In genomic region chr4:59807521-59807920, GRCm38 (mm10) we compare ENCODE assay signal across 12 mouse cellular contexts. TPM values are rescaled to one million over a fixed set of nuclear protein-coding genes. Genes with fewer than 3 reads are reported as not detected.
A peak's percentile ranks its signal among the peaks of the same experiment; 100 is the strongest.
DNase-seq lines count a peak whose midpoint lies in the region; ATAC-seq and TF ChIP-seq lines count a peak whose summit lies in the region.
"Had no signal": no experiment of that assay in that cellular context is flagged by ENCODE, and none has a peak within 500 bp of the region (broad histone marks: within the 10 kb centered on the region; RNA-seq: fewer than 3 reads in every experiment).

No protein-coding gene starts in this region.

- H3K4me1 ChIP-seq in heart, embryonic 14.5 days (ENCODE audit: control insufficient read depth in 2 of 2, insufficient read depth in 2 of 2, low read length in 2 of 2): peaks cover 3 to 12% of the 10 kb centered on the region in 2 experiments
- peaks cover 10% of the 10 kb centered on the region; the same call in 1 of the 2 replicates for H3K4me1 ChIP-seq in embryonic facial prominence, embryonic 12.5 days
- H3K4me1 ChIP-seq in liver, postnatal 0 days (ENCODE audit: insufficient read depth): peaks cover 34% of the 10 kb centered on the region

- H3K27ac ChIP-seq in heart, embryonic 14.5 days (replicated peaks in 1 of 2; ENCODE audit: control insufficient read depth in 1 of 2, insufficient read depth in 1 of 2, low read depth in 2 of 2, low read length in 2 of 2): no peak overlapping the region
- no peak overlapping the region for H3K27ac ChIP-seq in embryonic facial prominence, embryonic 12.5 days
- H3K27ac ChIP-seq in liver, postnatal 0 days (ENCODE audit: low read depth): no peak overlapping the region

- 58% methylated on average over 2 of the region's 2 CpGs for WGBS in heart, embryonic 14.5 days
- 71% methylated on average over 2 of the region's 2 CpGs for WGBS in embryonic facial prominence, embryonic 12.5 days
- 54% methylated on average over 2 of the region's 2 CpGs for WGBS in liver, postnatal 0 days (ENCODE audit: insufficient replicate concordance)

- H3K9ac ChIP-seq in heart, embryonic 14.5 days (ENCODE audit: low read length): no peak overlapping the region
- H3K9ac ChIP-seq in embryonic facial prominence, embryonic 12.5 days: no peak overlapping the region
- no peak overlapping the region for H3K9ac ChIP-seq in liver, postnatal 0 days (replicated peaks)

- no peak for TF ChIP-seq CTCF in liver, postnatal 0 days (IDR thresholded peaks at IDR 0.05; ENCODE audit: low read depth)

- no peak for ATAC-seq in heart, embryonic 14.5 days (ENCODE audit: insufficient number of reproducible peaks, insufficient read depth, low FRiP score, low read depth)
- ATAC-seq in embryonic facial prominence, embryonic 12.5 days (ENCODE audit: insufficient number of reproducible peaks, insufficient read depth, low FRiP score, low TSS enrichment): no peak
- ATAC-seq in liver, postnatal 0 days: no peak
- ATAC-seq in activated CD4-positive, CD25-positive, alpha-beta regulatory T cell, adult 4 months: no peak

- no peak for TF ChIP-seq EP300 in liver, postnatal 0 days (IDR thresholded peaks at IDR 0.05; ENCODE audit: low read depth)

- no peaks in the 10 kb centered on the region for H3K9me3 ChIP-seq in heart, embryonic 14.5 days (ENCODE audit: control insufficient read depth, low read length)
- no peaks in the 10 kb centered on the region for H3K9me3 ChIP-seq in embryonic facial prominence, embryonic 12.5 days
- no peaks in the 10 kb centered on the region for H3K9me3 ChIP-seq in liver, postnatal 0 days (ENCODE audit: low read length)

- H3K4me2 ChIP-seq in heart, embryonic 14.5 days (ENCODE audit: low read length): peak overlapping the region; percentile 91
- peak overlapping the region; percentile 98; the same call in 1 of the 2 replicates for H3K4me2 ChIP-seq in embryonic facial prominence, embryonic 12.5 days (replicated peaks)
- H3K4me2 ChIP-seq in liver, postnatal 0 days (ENCODE audit: low read depth, low read length): peak overlapping the region; percentile 97

- no peaks in the 10 kb centered on the region for H3K36me3 ChIP-seq in heart, embryonic 14.5 days (ENCODE audit: control insufficient read depth, insufficient read depth, low read length)
- H3K36me3 ChIP-seq in embryonic facial prominence, embryonic 12.5 days: no peaks in the 10 kb centered on the region
- no peaks in the 10 kb centered on the region for H3K36me3 ChIP-seq in liver, postnatal 0 days (replicated peaks; ENCODE audit: insufficient read depth, low read length)

- DNase-seq in heart, postnatal 25 days (ENCODE audit: low spot score): no peak
- DNase-seq in 3T3-L1 (ENCODE audit: low read depth, low spot score): peak; percentile 41
- no peak for DNase-seq in liver, postnatal 0 days
- DNase-seq in thymus, postnatal 0 days (ENCODE audit: low spot score): no peak
- DNase-seq in kidney, adult 11 months: no peak
- DNase-seq: adrenal gland, postnatal 10 days; gastrocnemius, postnatal 14 days; kidney, postnatal 36 days; lung, postnatal 10 days had no signal

- H3K27me3 ChIP-seq in heart, embryonic 14.5 days (ENCODE audit: control insufficient read depth, insufficient read depth, low read length): no peaks in the 10 kb centered on the region
- H3K27me3 ChIP-seq in embryonic facial prominence, embryonic 12.5 days: no peaks in the 10 kb centered on the region
- no peaks in the 10 kb centered on the region for H3K27me3 ChIP-seq in liver, postnatal 0 days (ENCODE audit: insufficient read depth, low read length)

- no peak overlapping the region for H3K4me3 ChIP-seq in heart, embryonic 14.5 days (ENCODE audit: control insufficient read depth in 1 of 2, insufficient read depth in 1 of 2, low read depth in 1 of 2, low read length in 2 of 2)
- no peak overlapping the region for H3K4me3 ChIP-seq in embryonic facial prominence, embryonic 12.5 days
- H3K4me3 ChIP-seq in liver, postnatal 0 days (ENCODE audit: low read depth, low read length): no peak overlapping the region

- intact Hi-C loops in heart, postnatal 25 days (cut with DNase I): loop anchor here (5.0 kb wide), 2 partner anchors 40 to 65 kb away; no protein-coding TSS in a partner anchor

RNA-seq across cellular contexts. Expression of gene Snx30, which starts 1.9 kb away (rescaled TPM):
- polyA plus RNA-seq in heart, embryonic 14.5 days (2014; fragmentation: Nextera tagmentation; extraction: Ambion mirVana): 6.3 and 6.6 TPM in 2 replicates
- total RNA-seq in heart, postnatal 25 days (2021): 1 to 10 TPM; 6.0 to 7.9 TPM
- polyA plus RNA-seq in embryonic facial prominence, embryonic 12.5 days (2016; fragmentation: Nextera tagmentation; extraction: Ambion mirVana): 13.9 and 14.0 TPM in 2 replicates
- 3.5 and 4.5 TPM in 2 replicates for polyA plus RNA-seq in liver, postnatal 0 days (2015; fragmentation: Nextera tagmentation; extraction: Ambion mirVana)
- polyA plus RNA-seq in activated CD4-positive, CD25-positive, alpha-beta regulatory T cell, adult 4 months (2017; shearing (Covaris generic)): 1 to 10 TPM; 1.6 to 1.9 TPM
- polyA plus RNA-seq in thymus, postnatal 0 days (2015; fragmentation: Nextera tagmentation; extraction: Ambion mirVana): 14.5 and 16.8 TPM in 2 replicates

RNA-seq across cellular contexts. Expression of gene Inip, which starts 6.1 kb away (rescaled TPM):
- polyA plus RNA-seq in heart, embryonic 14.5 days (2014; fragmentation: Nextera tagmentation; extraction: Ambion mirVana): 40.2 and 46.1 TPM in 2 replicates
- 10 to 100 TPM in 1 of 2 experiments, 1 to 10 TPM in 1; 9.3 to 10.9 TPM for total RNA-seq in heart, postnatal 25 days (2021)
- polyA plus RNA-seq in embryonic facial prominence, embryonic 12.5 days (2016; fragmentation: Nextera tagmentation; extraction: Ambion mirVana): 71.7 and 78.2 TPM in 2 replicates
- 11.2 and 12.6 TPM in 2 replicates for polyA plus RNA-seq in liver, postnatal 0 days (2015; fragmentation: Nextera tagmentation; extraction: Ambion mirVana)
- 10 to 100 TPM; 37.2 to 44.7 TPM for polyA plus RNA-seq in activated CD4-positive, CD25-positive, alpha-beta regulatory T cell, adult 4 months (2017; shearing (Covaris generic))
- polyA plus RNA-seq in thymus, postnatal 0 days (2015; fragmentation: Nextera tagmentation; extraction: Ambion mirVana): 83.7 and 93.0 TPM in 2 replicates
